Mouse (Mus musculus) thymus, adult 2 months (tissue): Measurements from ENCODE around the gene Fam171b. TPM values are rescaled to one million over a fixed set of nuclear protein-coding genes. Genes with fewer than 3 reads are reported as not detected.

ENCODE experiments used
- DNase-seq: peaks from one replicate; pipeline ENCODE4 v3.0.0; 2021
- H3K27ac ChIP-seq: fragments of 200-500 bp; 2 replicates; pipeline ENCODE4 v1.5.1; 2012; ENCODE audit warnings: low read length, control low read depth; ENCODE audit not compliant: control insufficient read depth, insufficient read depth
- H3K27me3 ChIP-seq: fragments of 200-500 bp; 2 replicates; pipeline ENCODE4 v1.6.1; 2012; ENCODE audit warnings: mild to moderate bottlenecking, low read length, moderate library complexity, mixed read lengths; ENCODE audit not compliant: control insufficient read depth, insufficient read depth
- H3K36me3 ChIP-seq: fragments of 200-500 bp; 2 replicates; pipeline ENCODE4 v1.6.1; 2012; ENCODE audit warnings: mild to moderate bottlenecking, low read length, moderate library complexity; ENCODE audit not compliant: control insufficient read depth, insufficient read depth
- H3K4me1 ChIP-seq: fragments of 200-500 bp; replicated peaks from 2 replicates; pipeline ENCODE4 v1.6.1; 2012; ENCODE audit warnings: low read length; ENCODE audit not compliant: control insufficient read depth, insufficient read depth
- H3K4me3 ChIP-seq: fragments of 200-500 bp; 2 replicates; pipeline ENCODE4 v1.5.1; 2012; ENCODE audit warnings: mild to moderate bottlenecking, low read length, control low read depth, moderate library complexity; ENCODE audit not compliant: control insufficient read depth, insufficient read depth
- CTCF ChIP-seq: fragments of 200-500 bp; IDR thresholded peaks from 2 replicates; pipeline ENCODE4 v1.5.1; 2012; ENCODE audit warnings: mild to moderate bottlenecking, control low read depth, low read length, moderate library complexity, borderline replicate concordance; ENCODE audit not compliant: control insufficient read depth, poor library complexity, insufficient read depth; ENCODE audit errors: extremely low read depth
- POLR2A ChIP-seq: fragments of 200-500 bp; IDR thresholded peaks from 2 replicates; pipeline ENCODE4 v1.6.1; 2012; ENCODE audit warnings: mild to moderate bottlenecking, low read length, control low read depth, moderate library complexity; ENCODE audit not compliant: control insufficient read depth, poor library complexity, insufficient read depth; ENCODE audit errors: extremely low read depth
- whole genome bisulfite sequencing: fragments of 180-500 bp; shearing (Covaris S2); methylation state at CpG from one replicate; pipeline ENCODE4 v1.1.7; 2018; 5-methylcytosine and 5-hydroxymethylcytosine counted together
- polyA plus RNA-seq: library from polyadenylated mRNA; depleted of rRNA; stranded (reverse); fragments of >200 nt; gene quantifications from 2 replicates; pipeline ENCODE4 v1.2.3, GENCODE M21; 2012; rRNA removed

Gene Fam171b
- polyA plus RNA-seq, 1 experiment = 0.27 TPM

DNA sequence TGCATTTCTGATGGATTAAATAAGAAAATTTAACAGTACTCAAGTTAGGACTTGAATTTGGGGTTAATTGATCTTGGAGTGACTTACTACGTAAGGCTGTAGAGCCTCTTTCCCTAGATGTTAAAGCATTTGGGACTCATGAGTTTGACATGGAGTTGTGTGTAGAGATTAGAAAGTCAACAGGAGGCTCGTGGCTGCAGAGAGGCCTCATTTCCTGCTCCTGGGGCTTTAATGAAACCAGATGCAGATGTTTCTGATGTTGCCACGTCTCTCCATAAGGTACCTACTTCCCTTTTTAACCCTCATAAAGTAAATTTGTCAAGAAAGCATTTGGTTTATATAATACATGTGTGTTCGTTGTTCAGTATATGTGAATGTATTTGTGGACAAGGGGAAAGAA, 43.8 kb downstream of the Fam171b start:
- no peaks in the 10 kb centered on the region for H3K4me1 ChIP-seq
- no peak for TF ChIP-seq POLR2A
- TF ChIP-seq CTCF = no peak
- no peak overlapping the region for H3K27ac ChIP-seq
- H3K36me3 ChIP-seq = no peaks in the 10 kb centered on the region
- WGBS = 13% methylated on average over 4 of the region's 4 CpGs
- no peak for DNase-seq
- H3K27me3 ChIP-seq = no peaks in the 10 kb centered on the region
- no peak overlapping the region for H3K4me3 ChIP-seq

GRCm38 (mm10) chr2:83883850-83884420, 71.5 kb downstream of the Fam171b start:
- H3K4me1 ChIP-seq = no peaks in the 10 kb centered on the region
- no peak for TF ChIP-seq CTCF
- no peak for TF ChIP-seq POLR2A
- H3K27ac ChIP-seq = no peak overlapping the region
- H3K36me3 ChIP-seq = no peaks in the 10 kb centered on the region
- H3K27me3 ChIP-seq = no peaks in the 10 kb centered on the region
- no peak for DNase-seq
- H3K4me3 ChIP-seq = no peak overlapping the region
- 91% methylated on average over 6 of the region's 6 CpGs for WGBS

DNA sequence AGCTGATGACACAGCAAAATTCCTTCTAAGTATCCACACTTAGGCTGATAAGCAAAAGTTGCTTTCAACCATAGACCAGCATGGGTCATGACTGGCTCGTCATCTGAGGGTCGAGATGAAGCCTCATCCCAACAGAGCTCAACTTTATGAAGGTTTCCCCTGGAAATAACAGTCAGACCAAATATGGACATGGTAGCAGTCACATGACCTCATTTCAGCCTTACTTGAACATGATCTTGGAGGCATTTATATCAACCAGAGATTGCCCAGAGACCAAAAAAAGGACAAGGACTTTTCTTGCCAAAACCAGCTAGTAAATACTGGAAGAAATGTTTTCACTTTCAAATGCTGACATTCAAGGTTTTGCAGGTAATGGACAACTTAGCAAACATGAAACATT, 81.3 kb downstream of the Fam171b start:
- no peaks in the 10 kb centered on the region for H3K36me3 ChIP-seq
- no peak for TF ChIP-seq POLR2A
- TF ChIP-seq CTCF = no peak
- H3K27ac ChIP-seq = no peak overlapping the region
- no peaks in the 10 kb centered on the region for H3K4me1 ChIP-seq
- WGBS = 95% methylated on average over 2 of the region's 2 CpGs
- no peak for DNase-seq
- H3K4me3 ChIP-seq = no peak overlapping the region
- no peaks in the 10 kb centered on the region for H3K27me3 ChIP-seq

- 94% methylated on average over 2 of the region's 2 CpGs for WGBS
Observed at GRCm38 (mm10) chr2:83901896-83902540, 89.6 kb downstream of the Fam171b start.

DNA sequence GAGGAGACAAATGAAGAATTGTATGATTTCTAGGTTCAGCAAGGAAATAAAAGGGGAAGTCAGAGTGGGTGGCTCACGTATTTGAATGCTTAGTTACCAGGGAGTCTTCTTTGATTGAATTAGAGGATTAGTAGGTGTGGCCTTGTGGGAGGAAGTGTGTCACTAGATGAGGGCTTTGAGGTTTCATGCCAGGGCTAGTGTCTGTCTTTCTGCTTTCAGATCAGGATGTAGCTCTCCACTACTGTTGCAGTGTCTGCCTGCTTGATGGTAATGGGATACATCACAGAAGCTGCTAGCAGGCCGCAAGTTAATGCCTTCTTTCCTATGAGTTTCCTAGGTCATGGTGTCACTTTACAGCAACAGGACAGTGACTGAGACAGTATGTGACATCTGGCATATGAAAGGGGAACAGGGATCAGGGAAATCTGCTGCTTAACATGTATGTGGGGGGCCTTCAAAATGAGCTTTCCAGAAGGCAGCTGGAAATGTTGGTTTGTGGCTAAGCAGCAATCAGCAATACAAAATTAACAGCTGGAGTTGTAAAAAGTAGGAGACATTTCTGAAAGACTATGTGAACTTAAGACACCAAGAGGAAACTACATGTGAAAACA, 117.1 kb downstream of the Fam171b start:
- no peak overlapping the region for H3K27ac ChIP-seq
- H3K4me3 ChIP-seq = no peak overlapping the region
- WGBS = 7% methylated on average over 2 of the region's 2 CpGs
- H3K4me1 ChIP-seq = no peaks in the 10 kb centered on the region
- no peak for DNase-seq
- H3K36me3 ChIP-seq = no peaks in the 10 kb centered on the region
- no peaks in the 10 kb centered on the region for H3K27me3 ChIP-seq
- no peak for TF ChIP-seq CTCF
- no peak for TF ChIP-seq POLR2A

More at GRCm38 (mm10) chr2:83901896-83902540, 89.6 kb downstream of the Fam171b start:
- no peak for DNase-seq
- no peak overlapping the region for H3K4me3 ChIP-seq
- no peaks in the 10 kb centered on the region for H3K4me1 ChIP-seq
- H3K27me3 ChIP-seq = no peaks in the 10 kb centered on the region
- TF ChIP-seq POLR2A (no peak), CTCF (no peak)
- H3K36me3 ChIP-seq = no peaks in the 10 kb centered on the region
- H3K27ac ChIP-seq = no peak overlapping the region

Other genes with a start within 250 kb of the Fam171b start
- 16.2 and 19.8 TPM in 2 replicates for gene Zc3h15, start 168.2 kb upstream of the Fam171b start, polyA plus RNA-seq
- 25.9 and 70.5 TPM in 2 replicates for gene Itgav, start 88.2 kb upstream of the Fam171b start, polyA plus RNA-seq
- not detected in 2 replicates for gene Zswim2, start 128.6 kb downstream of the Fam171b start, polyA plus RNA-seq
- gene Gm13698, start 143.1 kb downstream of the Fam171b start, polyA plus RNA-seq = not detected in 2 replicates
- not detected in 2 replicates for gene Gm13693, start 148.9 kb downstream of the Fam171b start, polyA plus RNA-seq
- gene Gm13695, start 154.7 kb downstream of the Fam171b start, polyA plus RNA-seq = not detected in 2 replicates
- gene Gm13696, start 160.5 kb downstream of the Fam171b start, polyA plus RNA-seq = not detected in 2 replicates
- not detected in 2 replicates for gene Gm13694, start 166.3 kb downstream of the Fam171b start, polyA plus RNA-seq
- gene Gm13697, start 172.1 kb downstream of the Fam171b start, polyA plus RNA-seq = not detected in 2 replicates
- not detected in 2 replicates for gene Gm13691, start 177.9 kb downstream of the Fam171b start, polyA plus RNA-seq